Mouse (Mus musculus) lung, postnatal 25 days (tissue): ENCODE data around the gene Nat14.
A peak's percentile ranks its signal among the peaks of the same experiment; 100 is the strongest.

Experiments used
- DNase-seq: peaks from one replicate; pipeline ENCODE4 v3.0.0; 2022; ENCODE audit warnings: low spot score

Nat14 gene

GRCm38 (mm10) chr7:4920496-4920895 lies 1.3 kb upstream of the Nat14 start:
- no peak for DNase-seq

GRCm38 (mm10) chr7:4920976-4921823 lies 628 bp upstream of the Nat14 start:
- no peak for DNase-seq

DNA sequence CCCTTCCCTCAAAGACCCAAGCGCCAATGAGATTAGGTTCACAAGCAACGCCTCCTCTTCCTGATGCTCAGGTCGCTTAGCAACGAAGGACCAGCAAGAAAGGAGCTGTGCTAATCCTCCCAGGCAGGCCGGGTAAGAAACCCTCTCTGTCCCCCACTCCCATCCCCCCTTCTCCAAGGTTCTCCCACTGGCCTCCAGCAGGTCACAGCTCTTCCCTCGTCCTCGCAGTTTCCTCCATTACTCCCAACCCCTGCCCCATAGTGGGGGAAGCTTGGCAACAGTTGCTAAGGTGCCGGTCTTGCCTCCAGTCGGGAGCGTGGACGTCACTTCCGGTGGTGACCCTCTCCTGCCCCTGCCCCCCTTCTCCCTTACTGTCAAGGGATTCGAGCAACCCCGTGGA lies 680 bp downstream of the Nat14 start:
- peak; percentile 48 for DNase-seq

DNA sequence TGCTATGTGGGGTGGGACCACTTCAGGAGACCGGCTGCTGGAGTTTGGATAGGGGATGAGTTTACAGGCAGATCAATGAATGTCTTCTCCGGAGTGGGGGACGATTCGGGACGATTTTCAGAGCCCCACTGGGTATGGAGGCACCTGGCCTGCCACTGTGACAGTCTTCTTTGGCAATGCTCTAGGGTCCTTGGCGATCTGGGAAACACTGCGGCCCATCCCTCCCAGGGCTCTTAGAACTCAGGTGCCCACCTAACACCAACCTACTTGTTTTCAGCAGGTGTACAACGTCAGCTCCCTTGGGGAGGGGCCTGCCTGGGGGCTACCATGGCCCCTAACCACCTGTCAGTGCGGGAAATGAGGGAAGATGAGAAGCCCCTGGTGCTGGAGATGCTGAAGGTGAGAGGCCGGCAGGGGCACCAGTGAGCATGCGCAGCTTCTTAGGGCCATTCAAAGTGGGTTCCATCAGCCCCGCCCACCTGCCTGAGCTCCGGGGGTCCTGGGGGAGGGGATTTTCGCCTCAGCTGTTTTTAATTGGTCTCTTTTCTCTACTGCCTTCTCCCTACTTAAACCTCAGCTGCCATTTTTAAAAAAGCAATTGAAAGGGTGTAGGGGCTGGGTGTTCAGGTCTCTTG lies 1.2 kb downstream of the Nat14 start:
- no peak for DNase-seq

DNA sequence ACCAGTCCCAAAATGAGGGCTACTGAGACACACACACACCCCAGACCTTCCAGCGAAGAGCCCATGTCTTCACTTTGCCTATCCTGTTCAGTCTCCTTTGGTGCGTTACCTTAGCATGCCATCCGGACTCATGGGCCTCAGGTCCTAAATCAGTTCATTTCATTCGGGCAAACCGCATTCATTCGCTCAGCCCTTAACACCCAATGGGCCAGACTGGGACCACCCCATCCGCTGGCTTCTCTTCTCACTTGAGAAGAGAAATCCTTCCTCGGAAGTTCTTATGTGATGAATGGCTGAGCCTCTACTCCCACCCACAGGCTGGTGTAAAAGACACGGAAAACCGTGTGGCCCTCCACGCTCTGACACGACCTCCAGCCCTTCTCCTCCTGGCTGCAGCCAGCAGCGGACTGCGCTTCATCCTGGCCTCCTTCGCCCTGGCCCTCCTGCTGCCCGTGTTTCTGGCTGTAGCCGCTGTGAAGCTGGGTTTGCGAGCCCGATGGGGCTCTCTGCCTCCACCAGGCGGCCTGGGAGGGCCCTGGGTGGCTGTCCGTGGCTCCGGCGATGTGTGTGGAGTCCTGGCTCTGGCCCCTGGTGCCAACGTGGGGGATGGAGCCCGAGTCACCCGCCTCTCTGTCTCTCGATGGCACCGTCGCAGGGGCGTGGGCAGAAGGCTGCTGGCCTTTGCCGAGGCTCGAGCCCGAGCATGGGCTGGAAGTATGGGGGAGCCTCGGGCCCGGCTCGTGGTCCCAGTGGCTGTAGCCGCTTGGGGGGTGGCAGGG lies 1.9 kb downstream of the Nat14 start:
- DNase-seq, result no peak

- DNase-seq, result no peak
Observed at GRCm38 (mm10) chr7:4924483-4924882, 2.7 kb downstream of the Nat14 start.

DNA sequence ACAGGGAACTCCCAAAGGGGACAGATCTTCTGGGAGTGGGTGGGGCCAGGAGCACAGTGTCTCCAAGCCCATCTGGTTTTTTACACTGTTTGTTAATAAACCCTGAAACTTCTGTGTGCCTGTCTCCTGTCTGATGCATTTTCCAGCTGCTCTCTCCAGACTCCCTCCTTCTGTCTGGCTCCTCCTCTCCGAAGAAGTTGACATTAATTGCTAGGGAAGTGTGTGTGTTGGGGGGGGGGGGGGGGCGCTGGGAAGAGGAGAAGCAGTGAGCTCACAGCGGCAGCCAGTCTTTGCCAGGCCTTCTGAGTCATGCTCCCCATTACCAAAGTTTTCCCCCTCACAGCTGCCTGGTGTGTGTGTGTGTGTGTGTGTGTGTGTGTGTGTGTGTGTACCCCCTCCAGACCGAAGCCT lies 3.1 kb downstream of the Nat14 start:
- peak; percentile 42 for DNase-seq

GRCm38 (mm10) chr7:4925441-4926381 lies 3.9 kb downstream of the Nat14 start, which contains the start of gene Ssc5d:
Gene Ssc5d, plus strand, starts transcription at chr7:4925785.
- no peak for DNase-seq

DNA sequence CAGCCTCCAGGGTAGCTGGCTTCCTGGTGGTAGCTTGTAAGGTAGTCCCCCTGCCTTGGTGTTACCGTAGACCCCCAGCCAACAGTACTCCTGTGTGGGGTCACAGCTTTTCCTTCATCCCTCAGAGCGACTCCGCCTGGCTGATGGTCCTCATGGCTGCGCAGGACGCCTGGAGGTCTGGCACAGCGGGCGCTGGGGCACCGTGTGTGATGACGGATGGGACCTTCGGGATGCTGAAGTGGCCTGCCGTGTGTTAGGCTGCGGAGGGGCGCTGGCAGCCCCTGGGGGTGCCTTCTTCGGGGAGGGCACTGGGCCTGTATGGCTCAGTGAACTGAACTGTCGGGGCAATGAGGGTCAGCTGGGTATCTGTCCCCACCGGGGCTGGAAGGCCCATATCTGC lies 5.0 kb downstream of the Nat14 start:
- DNase-seq, result no peak

DNA sequence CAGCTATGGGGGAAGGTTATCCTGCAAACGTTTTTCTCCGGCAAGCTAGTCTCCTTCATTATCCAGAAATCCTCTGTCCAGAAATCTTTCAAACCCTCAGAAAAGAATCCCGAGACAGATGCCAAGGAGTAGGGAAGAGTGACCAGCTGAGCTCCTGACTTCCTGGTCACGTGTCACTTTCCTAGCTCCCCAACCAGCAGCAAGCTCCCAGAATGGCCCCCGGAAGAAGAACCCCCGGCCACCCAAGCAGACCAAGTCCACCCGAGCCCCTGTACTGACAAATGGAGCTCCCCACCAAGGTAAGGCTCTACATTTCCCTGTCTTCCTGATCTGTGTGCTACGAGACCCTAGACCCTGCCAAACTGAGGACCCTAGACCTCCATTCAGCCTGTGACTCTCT lies 5.9 kb downstream of the Nat14 start:
- no peak for DNase-seq

- DNase-seq, result no peak
Observed at GRCm38 (mm10) chr7:4928323-4928722, 6.5 kb downstream of the Nat14 start.

- no peak for DNase-seq
Observed at GRCm38 (mm10) chr7:4933103-4933502, 11.3 kb downstream of the Nat14 start.

DNA sequence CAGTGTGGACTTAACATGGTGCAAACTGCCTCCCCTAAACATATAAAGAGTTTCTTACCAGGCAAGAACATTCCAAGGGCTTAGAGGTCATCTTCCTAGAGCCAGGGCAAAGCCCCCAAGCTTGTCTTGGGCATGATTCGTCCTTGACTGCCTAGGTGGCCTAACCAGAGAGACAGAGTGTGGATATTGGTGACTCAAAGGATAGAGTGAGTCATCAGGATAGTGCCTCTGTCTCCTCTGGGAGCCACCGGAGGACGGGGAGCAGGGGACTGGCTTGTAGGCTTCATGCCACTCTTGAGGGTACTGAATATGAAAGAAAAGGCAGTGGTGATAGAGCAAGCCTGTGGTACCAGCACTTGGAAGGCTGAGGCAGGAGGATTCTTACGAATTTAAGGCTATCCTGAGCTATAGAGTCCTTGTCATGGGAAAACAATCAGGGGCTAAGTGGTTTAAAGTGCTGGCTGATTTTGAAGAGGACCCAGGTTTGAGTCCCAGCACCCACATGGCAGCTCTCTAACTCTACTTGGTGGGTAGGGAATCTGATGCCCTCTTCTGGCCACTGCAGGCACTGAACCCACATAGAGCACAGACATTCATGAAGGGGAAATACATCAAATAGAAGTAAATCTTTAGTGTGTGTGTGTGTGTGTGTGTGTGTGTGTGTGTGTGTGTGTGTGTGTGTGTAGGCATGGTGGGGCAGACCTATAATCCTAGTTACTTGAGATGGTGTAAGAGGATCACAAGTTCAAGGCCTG lies 12.5 kb downstream of the Nat14 start:
- DNase-seq, result no peak

DNA sequence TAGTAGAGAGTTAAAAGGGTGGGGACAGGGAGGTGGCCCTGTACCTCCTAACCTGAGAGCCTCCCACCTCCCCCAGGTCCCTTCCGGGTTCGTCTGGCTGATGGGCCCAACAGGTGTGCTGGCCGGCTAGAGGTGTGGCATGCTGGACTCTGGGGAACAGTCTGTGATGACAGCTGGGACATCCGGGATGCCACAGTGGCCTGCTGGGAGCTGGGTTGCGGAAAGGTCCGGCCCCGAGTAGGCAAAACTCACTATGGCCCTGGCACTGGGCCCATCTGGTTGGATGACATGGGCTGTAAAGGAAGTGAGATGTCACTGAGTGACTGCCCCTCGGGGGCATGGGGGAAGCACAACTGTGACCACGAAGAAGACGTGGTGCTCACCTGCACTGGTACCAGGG lies 15.0 kb downstream of the Nat14 start:
- no peak for DNase-seq

GRCm38 (mm10) chr7:4937392-4937791 lies 15.6 kb downstream of the Nat14 start:
- no peak for DNase-seq

- peak; percentile 77 for DNase-seq
Observed at GRCm38 (mm10) chr7:4938456-4938855, 16.6 kb downstream of the Nat14 start.

DNA sequence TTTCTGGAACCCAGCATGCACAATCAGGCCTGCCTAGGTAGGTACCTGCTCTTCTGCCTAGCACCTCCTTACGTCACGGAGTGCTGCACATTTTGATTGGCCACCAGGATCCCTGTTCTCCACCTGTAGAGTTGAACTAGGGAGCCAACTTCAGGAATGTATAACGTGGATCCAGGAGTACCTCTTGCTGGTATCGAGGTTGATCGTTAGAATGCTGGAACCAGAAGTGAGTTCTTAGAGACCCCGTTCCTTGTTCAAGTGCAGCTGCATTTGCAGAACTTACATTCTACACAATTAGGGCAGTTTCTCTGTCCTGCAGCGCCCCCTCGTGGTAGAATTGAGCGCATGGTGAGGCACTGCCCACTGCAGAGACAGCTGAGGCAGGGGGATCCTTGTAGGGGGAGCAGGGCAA lies 18.2 kb downstream of the Nat14 start:
- DNase-seq, result peak; percentile 83

- no peak for DNase-seq
Observed at GRCm38 (mm10) chr7:4942673-4943072, 20.8 kb downstream of the Nat14 start.

- peak; percentile 95 for DNase-seq
Observed at GRCm38 (mm10) chr7:4943223-4943815, 21.5 kb downstream of the Nat14 start.

- peak; percentile 51 for DNase-seq
Observed at GRCm38 (mm10) chr7:4947855-4948254, 26.0 kb downstream of the Nat14 start.
